Mouse (Mus musculus) adrenal gland, adult 8-10 months (tissue): ENCODE results near the gene Gm3625. TPM values are rescaled to one million over a fixed set of nuclear protein-coding genes. Genes with fewer than 3 reads are reported as not detected.
"Not testable (repeated sequence)": the region's sequence is repeated elsewhere in the genome, so short reads cannot be mapped to it uniquely, and the experiment has no call there.

Experiments
- DNase-seq: peaks from one replicate; pipeline ENCODE4 v3.0.0; 2022
- total RNA-seq, 4 experiments: library from RNA; stranded (reverse); gene quantifications; 2 replicates each; pipeline ENCODE4 v1.2.4; 2022

The Gm3625 gene
- total RNA-seq, 4 experiments from 2014 or later: not detected

DNA sequence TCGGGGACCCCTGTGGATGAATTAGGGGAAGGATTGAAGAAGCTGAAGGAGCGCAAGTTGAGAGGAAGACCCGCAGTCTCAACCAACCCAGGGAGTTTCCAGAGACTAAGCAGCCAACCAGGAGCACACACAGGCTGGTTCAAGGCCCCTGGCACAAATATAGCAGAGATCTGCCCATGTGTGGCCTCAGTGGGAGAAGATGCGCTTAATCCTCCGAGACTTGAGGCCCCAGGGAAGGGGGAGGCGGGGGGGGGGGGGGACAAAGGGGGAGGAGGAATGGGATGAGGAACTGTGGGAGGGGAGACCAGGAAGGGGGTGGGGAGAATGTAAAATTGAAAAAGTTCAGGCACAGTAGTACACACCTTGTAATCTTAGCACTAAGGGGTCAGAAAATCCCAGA is 37.3 kb downstream of the Gm3625 start:
- no peak for DNase-seq

GRCm38 (mm10) chr12:4553704-4554103 is 39.0 kb downstream of the Gm3625 start:
- not testable (repeated sequence) for DNase-seq

DNA sequence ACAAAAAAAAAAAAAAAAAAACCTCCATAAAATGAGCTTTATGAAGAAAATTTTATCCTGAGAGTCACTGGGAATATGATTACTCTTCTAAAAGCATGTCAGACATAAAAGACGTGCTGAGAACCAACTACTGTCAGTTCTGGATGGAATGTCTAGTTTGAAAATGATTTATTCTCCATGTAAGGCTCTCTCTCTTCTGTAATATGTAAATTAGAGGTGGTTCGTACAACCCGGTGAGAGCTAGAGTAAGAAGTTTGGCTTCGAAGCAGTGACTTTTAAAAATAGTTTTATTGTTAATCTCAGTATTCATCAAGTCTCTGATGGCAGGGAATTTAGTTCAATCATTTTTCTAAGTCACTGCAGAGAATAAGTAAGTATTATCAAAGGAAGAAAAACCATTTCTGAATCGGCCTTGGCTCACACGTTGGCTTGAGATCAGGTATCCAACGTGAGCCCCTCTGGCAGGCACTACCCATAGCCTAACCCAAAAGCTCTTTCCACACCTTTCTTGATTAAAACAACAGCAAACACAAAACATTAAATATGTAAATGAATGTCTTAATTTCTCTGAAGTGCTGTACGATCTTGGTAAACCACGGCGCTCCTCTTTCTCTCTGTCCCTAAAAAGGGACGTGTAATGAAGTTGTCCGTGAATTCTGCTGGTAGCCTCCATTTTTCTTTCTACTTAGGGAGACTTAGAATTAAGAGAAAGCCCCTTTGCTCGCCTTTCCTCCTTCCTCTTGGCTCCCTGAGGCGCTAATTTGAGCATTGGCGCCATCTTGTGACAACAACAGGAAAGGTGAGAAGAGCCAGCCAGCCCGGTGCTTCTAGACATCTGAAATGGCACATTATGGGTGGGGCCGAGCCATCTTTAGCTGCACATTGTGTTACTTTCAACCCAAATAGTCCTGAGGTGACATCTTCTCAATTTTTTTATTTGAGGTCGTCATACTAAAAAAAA is 44.4 kb downstream of the Gm3625 start:
- DNase-seq: peak; percentile 49

GRCm38 (mm10) chr12:4547557-4547956 is 45.2 kb downstream of the Gm3625 start:
- no peak for DNase-seq

DNA sequence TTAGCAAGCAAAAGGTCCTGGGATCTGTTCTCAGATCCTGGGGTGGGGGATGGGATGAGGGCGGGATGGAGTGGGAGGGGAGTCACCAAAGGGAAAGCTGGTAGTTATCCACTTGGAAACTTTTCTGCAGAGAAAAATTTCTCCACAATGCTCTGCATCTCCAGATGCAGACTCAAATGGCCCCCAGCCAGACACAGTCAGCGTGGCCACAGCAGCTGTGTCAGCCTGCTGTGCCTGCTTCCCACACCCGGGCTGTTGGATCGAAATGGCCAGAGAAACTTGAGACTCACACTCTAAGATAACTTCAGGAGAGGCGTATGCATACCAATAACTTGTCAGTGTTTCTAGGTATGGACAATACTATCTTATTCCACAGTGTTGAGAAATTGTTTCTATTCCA is 46.2 kb downstream of the Gm3625 start:
- DNase-seq: no peak

GRCm38 (mm10) chr12:4545425-4545824 is 47.3 kb downstream of the Gm3625 start:
- no peak for DNase-seq

DNA sequence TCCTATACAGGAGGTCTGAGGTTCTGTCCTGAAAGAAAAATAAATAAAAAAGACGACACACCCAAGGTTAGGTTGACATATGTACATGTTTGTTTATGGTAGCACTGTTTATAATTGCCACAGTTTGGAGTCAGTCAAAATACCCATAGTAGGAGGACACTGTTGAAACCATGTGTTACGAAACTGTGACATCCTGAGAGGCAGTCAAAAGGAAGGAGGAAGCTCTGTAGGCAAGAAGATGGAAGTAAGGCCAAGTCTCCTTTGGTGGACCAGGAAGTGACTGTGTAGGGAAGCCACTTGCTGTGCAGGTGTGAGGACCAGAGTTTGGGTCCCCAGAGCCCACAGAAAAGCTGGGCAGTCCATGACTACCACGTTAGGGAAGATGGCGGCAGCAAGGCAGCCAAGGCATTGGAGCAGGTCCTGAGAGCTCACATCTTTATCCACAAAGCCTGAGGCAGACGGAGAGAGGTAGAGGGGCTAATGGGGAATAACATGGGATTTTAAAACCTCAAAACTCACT is 48.3 kb downstream of the Gm3625 start:
- DNase-seq: no peak

Other genes starting within 250 kb of the Gm3625 start
- gene Ncoa1, start 115.7 kb downstream of the Gm3625 start, total RNA-seq: 10 to 100 TPM; 33.7 to 62.3 (median 46.2) TPM
- 10 to 100 TPM; 55.7 to 74.2 (median 67.1) TPM for gene Itsn2, start 289 bp downstream of the Gm3625 start, total RNA-seq
- gene Fam228a, start 145.5 kb upstream of the Gm3625 start, total RNA-seq: under 1 TPM in 3 of 4 experiments, not detected in 1; 0.28 to 0.59 (median 0.48) TPM
- 1 to 10 TPM in 3 of 4 experiments, under 1 TPM in 1; 0.75 to 3.7 (median 2.6) TPM for gene Pfn4, start 176.1 kb upstream of the Gm3625 start, total RNA-seq
- 1 to 10 TPM; 4.6 to 8.1 (median 6.3) TPM for gene Fam228b, start 176.3 kb upstream of the Gm3625 start, total RNA-seq
- 100 to 1,000 TPM in 3 of 4 experiments, 10 to 100 TPM in 1; 98.9 to 114 (median 103) TPM for gene Sf3b6, start 224.6 kb upstream of the Gm3625 start, total RNA-seq
- gene Fkbp1b, start 248.7 kb upstream of the Gm3625 start, total RNA-seq: 10 to 100 TPM in 1 of 4 experiments, 1 to 10 TPM in 3; 2.8 to 16.0 (median 7.2) TPM